Mouse (Mus musculus): ENCODE measurements around the gene Gls.

DNA sequence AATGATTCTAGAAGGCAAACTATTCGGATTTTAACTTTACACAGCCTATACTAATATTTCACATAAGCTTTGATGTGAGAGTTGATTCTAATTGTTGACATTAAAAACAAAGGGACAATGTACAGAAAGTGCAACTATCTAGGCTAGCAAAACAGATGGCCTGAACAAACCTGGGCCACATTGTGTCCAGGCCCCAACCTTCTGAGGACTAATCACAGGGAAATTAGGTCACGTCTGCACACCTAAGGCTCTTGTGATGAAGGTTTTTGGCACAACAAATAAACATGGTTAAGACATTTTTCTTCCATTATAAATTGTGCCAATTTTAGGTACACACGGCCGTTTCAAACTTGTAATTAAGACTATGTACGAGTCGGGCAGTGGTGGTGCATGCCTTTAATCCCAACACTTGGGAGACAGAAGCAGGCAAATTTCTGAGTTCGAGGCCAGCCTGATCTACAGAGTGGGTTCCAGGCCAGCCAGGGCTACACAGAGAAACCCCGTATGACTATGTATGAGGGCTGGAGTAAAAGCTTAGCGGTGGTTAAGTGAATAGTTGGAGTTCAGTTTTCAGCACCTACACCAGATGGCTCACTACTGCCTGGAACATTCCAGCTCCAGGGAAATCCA, 53.0 kb downstream of the Gls start:
- TF ChIP-seq CTCF (IDR thresholded peaks at IDR 0.05; ENCODE audit: extremely low read depth, insufficient read depth, low read length) (no peak), POLR2A (IDR thresholded peaks at IDR 0.05; ENCODE audit: extremely low read depth, insufficient read depth, low read length) (no peak)

All from cortical plate, adult 2 months (tissue).